Mouse (Mus musculus) heart, embryonic 12.5 days (tissue): ENCODE results near the gene Akap2. TPM values are rescaled to one million over a fixed set of nuclear protein-coding genes. Genes with fewer than 3 reads are reported as not detected.
A peak's percentile ranks its signal among the peaks of the same experiment; 100 is the strongest.

ENCODE experiments used
- ATAC-seq: fragments of 200-750 bp; cut with Nextera tagmentation; 2 replicates; pipeline ENCODE4 v1.8.0; 2017; ENCODE audit warnings: moderate TSS enrichment, moderate library complexity; ENCODE audit not compliant: insufficient number of reproducible peaks, low FRiP score
- H3K27ac ChIP-seq: fragments of 300-500 bp; sonication (generic); 2 replicates; pipeline ENCODE4 v1.5.1; 2016; ENCODE audit warnings: mild to moderate bottlenecking, moderate library complexity; ENCODE audit not compliant: poor library complexity, severe bottlenecking
- H3K27me3 ChIP-seq: fragments of 300-500 bp; sonication (generic); replicated peaks from 2 replicates; pipeline ENCODE4 v1.6.1; 2016; ENCODE audit warnings: mild to moderate bottlenecking, moderate library complexity
- H3K36me3 ChIP-seq: fragments of 300-500 bp; sonication (generic); 2 replicates; pipeline ENCODE4 v1.6.1; 2016; ENCODE audit warnings: mild to moderate bottlenecking, moderate library complexity
- H3K4me1 ChIP-seq: fragments of 300-500 bp; sonication (generic); replicated peaks from 2 replicates; pipeline ENCODE4 v1.6.1; 2016; ENCODE audit warnings: mild to moderate bottlenecking
- H3K4me2 ChIP-seq: fragments of 300-500 bp; sonication (generic); 2 replicates; pipeline ENCODE4 v1.6.1; 2016; ENCODE audit warnings: mild to moderate bottlenecking, moderate library complexity
- H3K4me3 ChIP-seq: fragments of 300-500 bp; sonication (generic); 2 replicates; pipeline ENCODE4 v1.5.1; 2016; ENCODE audit warnings: mild to moderate bottlenecking
- H3K9ac ChIP-seq: fragments of 300-500 bp; sonication (generic); 2 replicates; pipeline ENCODE4 v1.6.1; 2016; ENCODE audit warnings: mild to moderate bottlenecking, moderate library complexity
- H3K9me3 ChIP-seq: fragments of 300-500 bp; sonication (generic); replicated peaks from 2 replicates; pipeline ENCODE4 v1.6.1; 2016; ENCODE audit warnings: mild to moderate bottlenecking, moderate library complexity
- WGBS: fragments of 180-500 bp; shearing (Covaris S2); methylation state at CpG from one replicate; pipeline ENCODE4 v1.1.7; 2016; 5-methylcytosine and 5-hydroxymethylcytosine counted together
- polyA plus RNA-seq: library from polyadenylated mRNA; unstranded; fragments of >200 nt; fragmentation: Nextera tagmentation; extraction: Ambion mirVana; gene quantifications from 2 replicates; pipeline ENCODE4 v1.2.1, GENCODE M21; 2016

Akap2 gene
- polyA plus RNA-seq, 1 experiment from 2014 or later, result 50.3 TPM

GRCm38 (mm10) chr4:57837089-57837488, 119.6 kb downstream of the Akap2 start:
- ATAC-seq, result 0 out of 2 replicates have a peak, but pooled peaks have one; percentile 15
- peak overlapping the region; percentile 82 for H3K27ac ChIP-seq
- H3K36me3 ChIP-seq, result no peaks in the 10 kb centered on the region; the same call in 1 of the 2 replicates
- no peaks in the 10 kb centered on the region for H3K27me3 ChIP-seq
- H3K4me3 ChIP-seq, result no peak overlapping the region
- WGBS, result 37% methylated on average over 9 of the region's 9 CpGs
- H3K4me2 ChIP-seq, result no peak overlapping the region; the same call in 1 of the 2 replicates
- H3K9ac ChIP-seq, result peak overlapping the region; percentile 52
- no peaks in the 10 kb centered on the region for H3K9me3 ChIP-seq
- H3K4me1 ChIP-seq, result peaks cover 72% of the 10 kb centered on the region

GRCm38 (mm10) chr4:57839343-57839742, 121.9 kb downstream of the Akap2 start:
- Histone ChIP-seq H3K36me3 (no peaks in the 10 kb centered on the region; the same call in 1 of the 2 replicates), H3K4me3 (no peak overlapping the region), H3K9me3 (no peaks in the 10 kb centered on the region), H3K4me2 (no peak overlapping the region), H3K4me1 (peaks cover 64% of the 10 kb centered on the region), H3K27ac (peak overlapping the region; percentile 17; the same call in 1 of the 2 replicates), H3K27me3 (no peaks in the 10 kb centered on the region), H3K9ac (no peak overlapping the region)
- 24% methylated on average over 4 of the region's 4 CpGs for WGBS
- no peak for ATAC-seq

GRCm38 (mm10) chr4:57841911-57842310, 124.5 kb downstream of the Akap2 start:
- Histone ChIP-seq H3K9me3 (no peaks in the 10 kb centered on the region), H3K9ac (no peak overlapping the region), H3K4me1 (peaks cover 70% of the 10 kb centered on the region), H3K4me3 (no peak overlapping the region), H3K4me2 (no peak overlapping the region), H3K27ac (no peak overlapping the region), H3K27me3 (no peaks in the 10 kb centered on the region), H3K36me3 (no peaks in the 10 kb centered on the region; the same call in 1 of the 2 replicates)
- WGBS, result 56% methylated on average over 1 of the region's 1 CpGs
- no peak for ATAC-seq

GRCm38 (mm10) chr4:57842472-57843305, 125.2 kb downstream of the Akap2 start:
- Histone ChIP-seq H3K4me1 (peaks cover 71% of the 10 kb centered on the region), H3K4me2 (no peak overlapping the region), H3K9me3 (no peaks in the 10 kb centered on the region), H3K27me3 (no peaks in the 10 kb centered on the region), H3K4me3 (no peak overlapping the region), H3K9ac (no peak overlapping the region), H3K36me3 (no peaks in the 10 kb centered on the region; the same call in 1 of the 2 replicates), H3K27ac (peak overlapping the region; percentile 20)
- WGBS, result 39% methylated on average over 11 of the region's 11 CpGs
- ATAC-seq, result no peak

GRCm38 (mm10) chr4:57845031-57845431, 127.6 kb downstream of the Akap2 start:
- 3% methylated on average over 10 of the region's 10 CpGs for WGBS
- H3K27me3 ChIP-seq, result no peaks in the 10 kb centered on the region
- H3K36me3 ChIP-seq, result peaks cover 6% of the 10 kb centered on the region
- peaks cover 74% of the 10 kb centered on the region for H3K4me1 ChIP-seq
- peak overlapping the region; percentile 54 for H3K4me3 ChIP-seq
- H3K9ac ChIP-seq, result peak overlapping the region; percentile 86
- H3K27ac ChIP-seq, result peak overlapping the region; percentile 97
- peak overlapping the region; percentile 75 for H3K4me2 ChIP-seq
- H3K9me3 ChIP-seq, result no peaks in the 10 kb centered on the region
- ATAC-seq, result peak; percentile 82

GRCm38 (mm10) chr4:57845541-57846210, 128.2 kb downstream of the Akap2 start:
- Histone ChIP-seq H3K4me1 (peaks cover 67% of the 10 kb centered on the region), H3K27ac (peak overlapping the region; percentile 97), H3K27me3 (no peaks in the 10 kb centered on the region), H3K9me3 (no peaks in the 10 kb centered on the region), H3K4me3 (peak overlapping the region; percentile 54), H3K36me3 (peaks cover 13% of the 10 kb centered on the region), H3K4me2 (peak overlapping the region; percentile 75), H3K9ac (peak overlapping the region; percentile 86)
- WGBS, result 13% methylated on average over 12 of the region's 12 CpGs
- ATAC-seq, result no peak

GRCm38 (mm10) chr4:57846381-57846990, 129.0 kb downstream of the Akap2 start:
- Histone ChIP-seq H3K9ac (peak overlapping the region; percentile 86), H3K27me3 (no peaks in the 10 kb centered on the region), H3K27ac (peak overlapping the region; percentile 97), H3K4me1 (peaks cover 65% of the 10 kb centered on the region), H3K9me3 (no peaks in the 10 kb centered on the region), H3K36me3 (peaks cover 18% of the 10 kb centered on the region), H3K4me3 (peak overlapping the region; percentile 54), H3K4me2 (peak overlapping the region; percentile 75)
- 15% methylated on average over 10 of the region's 12 CpGs for WGBS
- no peak for ATAC-seq

GRCm38 (mm10) chr4:57846991-57847422, 129.6 kb downstream of the Akap2 start:
- Histone ChIP-seq H3K4me2 (peak overlapping the region; percentile 75), H3K27me3 (no peaks in the 10 kb centered on the region), H3K36me3 (peaks cover 19% of the 10 kb centered on the region), H3K9ac (peak overlapping the region; percentile 86), H3K4me3 (peak overlapping the region; percentile 54), H3K9me3 (no peaks in the 10 kb centered on the region), H3K27ac (peak overlapping the region; percentile 97), H3K4me1 (peaks cover 70% of the 10 kb centered on the region)
- ATAC-seq, result peak; percentile 69
- WGBS, result 11% methylated on average over 8 of the region's 8 CpGs

GRCm38 (mm10) chr4:57847676-57848075, 130.2 kb downstream of the Akap2 start:
- WGBS, result 68% methylated on average over 3 of the region's 3 CpGs
- H3K27ac ChIP-seq, result peak overlapping the region; percentile 97
- peak overlapping the region; percentile 54 for H3K4me3 ChIP-seq
- H3K4me2 ChIP-seq, result peak overlapping the region; percentile 75
- H3K4me1 ChIP-seq, result peaks cover 70% of the 10 kb centered on the region
- H3K36me3 ChIP-seq, result peaks cover 23% of the 10 kb centered on the region
- ATAC-seq, result no peak
- H3K27me3 ChIP-seq, result no peaks in the 10 kb centered on the region
- H3K9ac ChIP-seq, result peak overlapping the region; percentile 86
- no peaks in the 10 kb centered on the region for H3K9me3 ChIP-seq

- H3K4me3 ChIP-seq, result no peak overlapping the region
- H3K36me3 ChIP-seq, result peaks cover 28% of the 10 kb centered on the region
- peak overlapping the region; percentile 28; the same call in 1 of the 2 replicates for H3K27ac ChIP-seq
- WGBS, result 32% methylated on average over 6 of the region's 6 CpGs
- H3K27me3 ChIP-seq, result no peaks in the 10 kb centered on the region
- H3K4me2 ChIP-seq, result no peak overlapping the region
- no peak for ATAC-seq
- peaks cover 67% of the 10 kb centered on the region for H3K4me1 ChIP-seq
- H3K9me3 ChIP-seq, result no peaks in the 10 kb centered on the region
- H3K9ac ChIP-seq, result no peak overlapping the region
These were observed 132.0 kb downstream of the Akap2 start for GRCm38 (mm10) chr4:57849465-57849864.

GRCm38 (mm10) chr4:57851731-57852130, 134.3 kb downstream of the Akap2 start:
- peaks cover 50% of the 10 kb centered on the region for H3K36me3 ChIP-seq
- H3K9ac ChIP-seq, result no peak overlapping the region
- H3K27me3 ChIP-seq, result no peaks in the 10 kb centered on the region
- H3K27ac ChIP-seq, result no peak overlapping the region
- H3K9me3 ChIP-seq, result no peaks in the 10 kb centered on the region
- peaks cover 53% of the 10 kb centered on the region for H3K4me1 ChIP-seq
- H3K4me2 ChIP-seq, result no peak overlapping the region
- no peak for ATAC-seq
- 85% methylated on average over 1 of the region's 1 CpGs for WGBS
- no peak overlapping the region for H3K4me3 ChIP-seq
